Mouse (Mus musculus) Muller cell, postnatal 12 days (primary cell): ENCODE measurements around the gene Gpr31b.
"Not testable (repeated sequence)": the region's sequence is repeated elsewhere in the genome, so short reads cannot be mapped to it uniquely, and the experiment has no call there.

ENCODE experiments used
- DNase-seq: peaks from one replicate; pipeline ENCODE4 v3.0.0-alpha.2; 2015; ENCODE audit errors: inconsistent ontology term

Gpr31b gene

DNA sequence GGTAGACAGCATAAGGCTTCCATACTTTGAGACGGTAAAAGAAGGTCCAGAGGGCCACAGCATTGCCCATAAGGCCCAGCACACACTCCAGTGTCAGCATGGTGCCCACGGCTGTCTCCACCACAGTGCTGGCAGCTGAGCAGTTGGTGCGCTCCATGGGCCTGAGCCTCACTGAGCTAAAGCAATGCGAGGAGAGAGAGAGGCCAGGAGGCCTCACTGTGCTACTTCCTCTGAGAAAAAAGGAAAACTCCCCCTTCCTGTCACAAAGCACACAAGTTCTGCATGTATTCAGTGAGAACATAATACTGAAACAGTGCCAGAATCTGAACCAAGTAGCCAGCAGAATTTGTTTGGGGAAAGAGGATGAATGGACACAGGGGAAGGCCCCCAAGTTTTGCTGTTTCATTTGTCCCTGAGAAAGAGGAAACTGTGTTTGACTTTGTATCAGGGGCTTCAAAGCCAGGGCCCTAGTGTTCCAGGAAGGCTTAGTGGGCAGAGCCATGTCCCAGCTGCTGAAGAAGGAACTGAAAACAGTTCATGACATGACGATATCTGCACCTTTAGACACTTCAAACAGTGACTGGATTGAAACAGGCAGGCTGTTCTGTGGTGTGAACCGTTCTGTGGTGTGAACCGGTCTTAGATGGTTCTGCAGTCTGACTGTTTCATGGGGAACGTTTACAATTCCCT lies at the start of gene Gpr31b:
Gene Gpr31b, minus strand, starts transcription at position 173 of the 690 bp plus-strand sequence.
- DNase-seq = not testable (repeated sequence)

DNA sequence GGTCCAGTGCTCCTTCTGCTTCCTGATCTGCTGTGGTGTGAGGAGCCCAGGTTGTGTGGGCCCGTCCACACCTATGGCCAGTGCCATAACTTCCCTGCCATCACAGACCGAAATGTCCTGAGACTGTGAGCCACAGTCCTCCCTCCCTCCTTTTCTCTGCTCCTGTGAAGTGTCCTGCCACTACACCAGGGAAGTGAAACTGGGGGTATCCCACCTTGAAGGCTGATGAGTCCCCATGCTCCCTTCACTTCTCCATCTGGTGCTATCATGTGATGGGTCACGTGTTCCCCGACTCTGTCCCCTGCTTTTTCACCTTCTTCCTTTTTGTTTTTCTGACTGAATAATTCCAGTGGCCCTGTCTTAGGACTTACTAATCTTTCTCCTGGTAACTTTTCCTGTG lies 40.9 kb upstream of the Gpr31b start:
- not testable (repeated sequence) for DNase-seq

DNA sequence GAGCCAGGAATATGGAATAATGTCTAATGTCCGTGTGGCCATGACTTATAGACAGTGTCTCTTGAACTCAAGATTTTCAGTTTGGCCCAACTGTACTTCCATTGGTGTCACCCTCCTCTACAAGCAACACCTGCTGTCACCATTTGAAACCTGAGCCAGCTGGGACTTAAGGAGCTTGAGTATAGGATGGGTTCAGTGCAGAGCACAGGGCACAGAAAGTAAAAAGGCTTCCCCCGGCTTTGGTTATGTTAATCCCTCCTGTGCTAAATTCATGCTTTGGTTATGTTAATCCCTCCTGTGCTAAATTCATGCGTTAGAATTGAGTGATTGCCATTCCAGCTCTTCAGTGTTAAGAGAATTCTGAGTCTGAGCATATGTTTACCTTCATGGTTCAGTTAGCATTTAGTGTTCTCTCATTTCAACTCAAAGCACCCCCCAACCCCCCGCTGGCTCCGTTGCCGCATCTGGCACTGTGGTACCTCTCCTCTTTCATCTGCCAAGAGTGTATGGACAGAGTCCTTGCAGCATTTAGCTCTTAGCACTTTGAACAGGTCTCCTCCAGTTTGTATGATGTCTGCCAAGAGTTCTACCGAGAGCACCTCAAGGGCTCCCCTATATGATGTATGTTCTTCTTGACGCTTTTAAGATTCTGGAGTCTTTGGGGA lies 40.1 kb upstream of the Gpr31b start:
- DNase-seq = not testable (repeated sequence)

DNA sequence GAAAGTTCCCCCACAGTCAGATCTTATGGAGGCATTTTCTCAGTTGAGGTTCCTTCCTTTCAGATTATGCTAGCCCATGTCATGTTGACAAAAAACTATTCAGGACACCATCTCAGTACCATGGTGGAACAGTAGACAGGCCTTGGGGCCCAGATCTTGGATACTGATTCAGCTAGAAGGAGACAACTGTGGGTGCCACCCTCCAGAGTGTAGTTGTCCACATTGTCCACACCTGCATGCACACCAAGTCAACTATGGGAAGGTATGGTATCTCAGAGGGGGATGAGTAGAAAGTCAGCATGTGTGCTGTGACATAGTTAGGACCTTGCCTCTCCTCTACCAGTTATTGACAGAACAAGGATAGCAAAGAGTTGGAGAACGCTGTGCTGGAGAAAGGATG lies 39.4 kb upstream of the Gpr31b start:
- DNase-seq = not testable (repeated sequence)

DNA sequence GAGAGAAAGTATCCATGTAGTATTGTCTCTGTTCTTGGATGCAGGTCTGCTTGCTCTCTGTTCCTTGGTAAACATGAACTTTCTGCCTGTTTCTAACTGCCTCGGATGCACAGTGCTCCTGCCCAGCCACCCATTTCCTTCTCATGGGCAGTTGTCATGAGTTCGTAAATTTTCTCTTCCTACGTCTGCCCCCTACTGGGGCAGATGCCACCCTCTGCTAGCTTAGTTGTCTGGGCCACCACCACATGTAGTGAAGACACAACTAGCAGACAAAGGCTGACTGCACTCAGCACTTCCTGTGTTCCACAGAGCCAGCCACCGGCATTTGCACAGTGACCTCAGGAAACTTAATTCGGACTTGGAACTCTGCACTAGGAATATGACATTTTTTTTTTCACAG lies 17.1 kb upstream of the Gpr31b start:
- not testable (repeated sequence) for DNase-seq

DNA sequence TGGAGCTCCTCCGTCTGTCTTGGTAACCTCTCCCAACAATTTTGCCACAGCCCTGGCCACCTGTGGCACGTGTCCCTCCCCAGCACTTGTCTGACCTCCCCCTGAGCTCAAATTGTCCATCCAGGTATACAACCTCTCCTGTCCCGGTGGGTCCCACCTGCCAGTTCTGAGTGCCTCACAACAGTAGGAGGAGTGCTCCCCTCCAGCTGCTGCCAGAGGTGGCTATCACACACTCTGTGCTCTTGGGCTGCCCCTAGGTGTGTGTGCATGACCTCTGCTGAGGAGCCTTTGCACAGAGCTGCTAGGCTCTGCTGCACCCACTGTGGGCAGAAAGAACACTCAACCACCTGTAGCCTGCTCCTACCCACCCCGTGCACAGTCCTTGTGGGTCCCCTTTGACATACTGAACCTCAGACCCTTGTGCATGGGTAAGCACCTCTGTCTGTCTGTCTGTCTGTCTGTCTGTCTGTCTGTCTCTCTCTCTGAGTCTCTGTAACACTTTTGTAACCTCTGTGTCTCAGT lies 15.8 kb upstream of the Gpr31b start:
- not testable (repeated sequence) for DNase-seq

DNA sequence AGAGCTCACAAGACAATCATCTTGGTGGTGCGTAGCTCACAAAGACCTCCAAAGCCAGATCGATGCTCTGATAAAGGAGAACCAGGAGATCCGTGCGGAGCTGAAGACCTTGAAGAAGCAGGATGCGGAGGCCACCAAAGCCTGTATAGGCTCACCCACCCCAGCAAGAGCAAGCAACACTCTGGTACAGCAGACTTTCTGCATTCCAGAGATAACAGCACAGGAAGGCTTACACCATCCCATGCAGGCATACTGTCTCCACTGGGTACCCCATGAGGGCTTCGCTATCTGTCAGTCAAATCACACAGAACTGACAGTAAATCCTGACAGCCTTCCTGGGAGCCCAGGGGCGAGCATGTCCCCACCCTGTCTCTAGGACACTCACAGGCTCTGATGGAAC lies 10.8 kb upstream of the Gpr31b start:
- DNase-seq = not testable (repeated sequence)

DNA sequence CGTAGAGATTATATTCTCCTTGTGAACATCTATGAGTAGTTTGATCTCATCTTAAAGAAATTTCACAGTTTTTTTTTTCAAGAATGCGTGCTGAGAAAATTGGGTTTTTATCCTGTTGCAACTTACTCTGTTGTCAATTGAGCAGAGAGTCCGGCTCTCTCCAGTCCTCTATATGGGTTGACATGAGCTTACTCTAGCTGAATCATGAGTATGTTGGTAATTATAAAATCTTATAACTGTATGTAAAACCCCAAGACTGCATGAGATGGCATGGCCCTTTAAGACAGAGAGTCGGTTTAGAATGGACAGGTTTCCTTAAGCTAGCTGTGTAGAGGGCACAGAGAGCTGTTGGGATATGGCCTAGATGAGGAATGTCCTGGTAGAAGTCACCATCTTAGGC lies 8.7 kb upstream of the Gpr31b start, which contains the start of gene Tcp10b:
Gene Tcp10b, plus strand, starts transcription at position 301 of the 400 bp plus-strand sequence.
- DNase-seq = not testable (repeated sequence)

DNA sequence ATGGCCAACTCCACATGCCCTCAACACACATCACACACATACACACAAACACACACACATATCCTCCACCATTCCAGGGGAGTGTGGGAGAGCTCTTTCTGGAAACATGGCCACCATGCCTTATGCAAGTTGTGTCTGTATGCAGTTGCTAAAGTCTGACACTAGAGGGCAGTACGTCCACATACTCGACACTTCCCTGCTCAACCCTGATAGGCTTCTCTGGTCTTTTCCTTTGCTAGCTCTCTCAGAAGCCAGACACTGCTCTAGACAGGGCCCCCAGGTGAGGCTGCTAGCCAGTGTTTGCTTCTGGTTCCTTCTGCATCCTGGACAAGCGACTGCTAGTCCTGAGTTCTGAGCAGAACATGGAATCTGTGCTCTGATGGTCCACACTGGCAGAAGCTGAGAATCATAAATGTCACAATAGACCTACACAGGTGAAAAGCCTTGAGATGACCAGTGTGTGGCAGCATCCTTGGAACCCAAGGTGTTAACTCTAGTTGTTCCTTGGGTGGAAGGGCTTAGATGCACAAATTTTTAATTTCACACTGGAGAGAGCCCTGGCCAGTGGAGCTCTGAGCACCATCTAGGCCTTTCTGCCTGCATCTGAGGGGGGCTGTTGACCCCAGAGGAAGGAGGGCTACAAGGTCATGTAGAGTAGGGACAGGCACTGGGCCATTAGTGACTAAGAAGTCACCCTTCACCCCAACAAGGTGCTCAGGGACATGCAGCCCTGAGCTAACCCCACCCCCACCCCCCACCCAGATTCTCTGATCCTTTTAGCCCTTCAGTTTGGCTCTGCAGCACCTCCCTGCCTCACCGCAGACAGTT lies 8.0 kb downstream of the Gpr31b start:
- DNase-seq = peak; percentile 15

DNA sequence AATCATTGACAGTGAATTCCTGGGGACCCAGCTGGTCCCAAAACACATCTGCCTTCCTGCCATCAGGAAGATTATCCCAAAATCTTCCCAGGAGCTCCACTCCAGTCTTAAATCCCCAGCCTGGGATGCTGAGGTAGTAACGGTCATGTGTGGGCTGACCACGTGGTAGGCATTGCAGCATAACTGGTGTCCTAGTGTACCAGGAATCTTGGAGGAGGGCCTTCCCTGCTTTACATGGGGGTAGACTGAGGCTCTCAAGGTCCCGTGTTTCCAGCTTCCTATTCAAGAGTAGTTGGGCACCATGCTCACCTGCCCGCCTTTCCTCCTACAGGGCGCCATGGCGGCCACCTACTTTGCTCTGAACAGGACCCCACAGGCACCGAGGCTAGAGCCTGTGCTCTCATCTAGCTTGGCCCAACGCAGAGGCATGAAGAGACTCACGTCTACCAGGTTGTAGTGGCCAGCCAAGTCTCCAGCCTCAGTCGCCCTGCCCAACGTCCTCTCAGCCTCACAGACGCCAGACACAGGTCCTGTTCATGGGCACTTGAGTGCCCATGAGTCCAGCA lies 15.4 kb downstream of the Gpr31b start:
- DNase-seq = not testable (repeated sequence)

DNA sequence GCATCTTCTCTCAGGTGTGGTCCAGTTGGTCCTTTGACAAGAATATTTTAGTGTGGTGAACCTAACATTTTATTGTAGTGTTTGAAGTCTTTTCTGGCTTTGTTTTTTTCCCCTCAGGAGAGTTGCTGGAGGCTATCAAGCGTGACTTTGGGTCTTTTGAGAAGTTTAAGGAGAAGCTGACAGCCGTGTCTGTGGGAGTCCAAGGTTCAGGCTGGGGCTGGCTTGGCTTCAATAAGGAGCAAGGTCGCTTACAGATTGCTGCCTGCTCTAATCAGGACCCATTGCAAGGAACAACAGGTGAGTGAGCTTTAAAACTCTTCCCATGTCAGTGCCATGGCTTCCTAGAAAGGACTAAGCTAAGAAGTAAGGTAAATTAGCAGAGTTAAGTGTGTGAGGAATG lies 38.8 kb downstream of the Gpr31b start:
- DNase-seq = no peak

DNA sequence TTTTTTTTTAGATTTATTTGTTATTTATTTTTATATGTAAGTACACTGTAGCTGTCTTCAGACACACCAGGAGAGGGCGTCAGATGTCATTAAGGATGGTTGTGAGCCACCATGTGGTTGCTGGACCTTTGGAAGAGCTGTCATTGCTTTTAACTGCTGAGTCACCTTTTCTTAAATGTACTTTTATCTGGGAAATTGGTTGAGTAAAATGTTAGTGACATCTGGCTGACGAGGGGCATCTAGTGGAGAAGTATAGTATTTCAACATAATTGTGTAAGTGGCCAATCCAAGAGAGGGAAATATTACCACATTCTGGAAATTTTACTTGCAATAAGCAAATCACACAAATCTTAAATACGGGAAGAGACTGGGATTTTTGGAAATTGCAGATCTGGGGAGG lies 42.2 kb downstream of the Gpr31b start:
- DNase-seq = peak; percentile 70

DNA sequence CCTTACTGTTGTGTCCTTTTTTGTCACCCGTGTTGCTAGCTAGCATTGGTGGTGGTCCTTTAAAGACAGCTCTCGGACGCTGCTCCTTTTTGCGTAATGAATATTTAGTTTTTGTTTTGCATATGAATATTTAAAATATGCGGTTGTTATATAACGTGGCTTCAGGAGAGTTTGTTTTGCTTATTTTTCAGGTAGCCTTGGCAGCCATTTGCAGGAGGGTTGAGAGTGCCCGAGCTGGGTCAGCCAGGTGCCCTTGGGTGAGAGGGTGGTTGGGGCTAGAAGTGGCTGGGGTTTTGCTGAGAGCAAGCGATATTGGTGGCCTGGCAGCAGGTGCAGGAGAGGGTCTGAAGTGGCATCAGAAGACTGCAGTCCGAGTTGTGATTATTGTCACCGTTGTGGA lies 43.6 kb downstream of the Gpr31b start:
- DNase-seq = no peak

DNA sequence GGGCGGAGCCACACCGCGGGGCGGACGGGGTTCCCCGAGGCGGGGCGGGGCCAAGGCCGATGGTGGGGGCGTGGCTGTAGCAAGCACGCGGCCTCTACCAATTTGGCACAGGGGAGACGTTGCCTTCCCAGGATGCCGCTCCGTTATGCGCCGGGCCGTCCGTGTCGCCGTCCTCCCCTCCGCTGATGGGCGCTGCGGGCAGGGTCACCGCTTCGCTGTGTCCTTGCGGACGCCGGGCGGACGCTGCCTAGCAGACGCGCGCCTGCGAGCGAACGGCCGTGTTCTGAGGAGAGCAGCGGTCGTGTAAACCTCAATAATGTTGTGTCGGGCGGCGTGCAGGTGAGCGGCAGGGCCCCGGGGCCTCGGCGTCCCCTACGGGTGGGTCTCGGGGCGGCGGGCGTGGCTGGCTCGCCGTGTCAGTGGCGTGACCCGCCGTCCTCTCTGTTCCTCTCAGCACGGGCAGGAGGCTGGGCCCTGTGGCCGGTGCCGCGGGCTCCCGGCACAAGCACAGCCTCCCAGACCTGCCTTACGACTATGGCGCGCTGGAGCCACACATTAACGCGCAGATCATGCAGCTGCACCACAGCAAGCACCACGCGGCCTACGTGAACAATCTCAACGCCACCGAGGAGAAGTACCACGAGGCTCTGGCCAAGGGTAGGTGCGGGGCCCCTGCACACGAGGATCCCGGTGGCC lies 44.2 kb downstream of the Gpr31b start:
- peak; percentile 98 for DNase-seq

DNA sequence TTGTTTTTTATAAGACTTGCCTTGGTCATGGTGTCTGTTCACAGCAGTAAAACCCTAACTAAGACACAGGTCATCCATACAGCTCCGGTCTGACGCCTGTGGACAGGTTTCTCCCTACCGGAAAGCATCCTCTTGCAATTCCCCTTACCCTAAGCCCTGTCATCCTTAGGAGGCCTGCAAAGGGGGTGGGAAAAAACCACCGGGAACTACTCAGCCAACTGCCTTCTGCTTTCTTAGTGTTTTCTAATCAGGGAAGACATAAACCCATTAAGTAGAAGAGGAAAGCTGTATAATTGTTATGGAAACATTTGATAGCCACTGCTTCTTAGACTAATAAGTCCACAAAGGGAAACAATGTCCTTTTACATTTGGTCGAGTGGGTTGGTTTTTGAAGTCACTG lies 45.1 kb downstream of the Gpr31b start:
- DNase-seq = peak; percentile 11

DNA sequence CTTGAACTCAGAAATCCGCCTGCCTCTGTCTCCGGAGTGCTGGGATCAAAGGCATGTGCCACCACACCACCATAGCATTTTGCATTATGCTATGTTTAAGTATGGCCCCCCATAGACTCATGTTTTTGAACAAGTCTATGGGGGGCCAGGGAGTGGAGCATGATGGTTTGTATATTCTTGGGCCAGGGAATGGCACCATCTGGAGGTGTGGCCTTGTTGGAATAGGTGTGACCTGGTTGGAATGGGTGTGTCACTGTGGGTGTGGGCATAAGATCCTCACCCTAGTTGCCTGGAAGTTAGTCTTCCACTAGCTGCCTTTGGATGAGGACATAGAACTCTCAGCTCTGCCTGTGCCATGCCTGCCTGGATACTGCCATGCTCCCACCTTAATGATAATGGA lies 45.5 kb downstream of the Gpr31b start, which contains the start of gene Sod2:
Gene Sod2, plus strand, starts transcription at position 301 of the 400 bp plus-strand sequence.
- DNase-seq = not testable (repeated sequence)

DNA sequence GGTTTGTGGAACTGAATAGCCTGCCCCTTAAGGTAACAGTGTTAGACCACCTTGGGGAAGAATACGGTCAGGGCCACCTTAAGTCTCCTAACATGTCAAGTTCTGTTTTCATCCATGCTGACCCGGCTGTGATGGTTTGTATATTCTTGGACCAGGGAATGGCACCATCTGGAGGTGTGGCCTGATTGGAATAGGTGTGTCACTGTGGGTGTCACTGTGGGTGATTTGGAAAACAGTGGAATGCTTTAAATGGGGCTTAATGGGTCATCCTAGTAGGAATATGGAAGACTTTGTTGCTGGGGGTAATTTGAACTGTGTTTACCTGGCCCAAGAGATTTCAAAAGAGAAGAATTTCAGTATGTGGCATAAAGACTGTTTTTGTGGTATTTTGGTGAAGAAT lies 47.7 kb downstream of the Gpr31b start:
- DNase-seq = not testable (repeated sequence)

DNA sequence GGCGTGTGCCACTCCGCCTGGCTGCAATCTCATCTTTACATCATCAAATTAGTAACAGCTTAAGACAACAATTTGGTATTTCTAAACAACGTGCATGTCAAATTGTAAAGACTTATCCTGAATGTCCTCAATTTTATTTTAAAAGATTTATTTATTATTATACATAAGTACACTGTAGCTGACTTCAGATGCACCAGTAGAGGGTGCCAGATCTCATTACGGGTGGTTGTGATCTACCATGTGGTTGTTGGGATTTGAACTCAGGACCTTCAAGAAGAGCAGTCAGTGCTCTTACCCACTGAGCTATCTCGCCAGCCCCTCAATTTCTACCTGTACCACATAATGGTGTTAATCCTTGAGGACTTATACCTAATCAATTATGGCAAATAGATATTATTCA lies 49.9 kb downstream of the Gpr31b start:
- DNase-seq = not testable (repeated sequence)
